Mouse (Mus musculus): ENCODE measurements around the gene Hspa12a.

- TF ChIP-seq GATA1 (IDR thresholded peaks at IDR 0.05; ENCODE audit: borderline replicate concordance, low read length) (no peak), FLI1 (IDR thresholded peaks at IDR 0.05; ENCODE audit: low read length) (no peak)
Measured at GRCm38 (mm10) chr19:58827656-58828055, 115.8 kb downstream of the Hspa12a start.
